Comparison of ENCODE assay signal across 9 mouse cellular contexts in the genomic region with DNA sequence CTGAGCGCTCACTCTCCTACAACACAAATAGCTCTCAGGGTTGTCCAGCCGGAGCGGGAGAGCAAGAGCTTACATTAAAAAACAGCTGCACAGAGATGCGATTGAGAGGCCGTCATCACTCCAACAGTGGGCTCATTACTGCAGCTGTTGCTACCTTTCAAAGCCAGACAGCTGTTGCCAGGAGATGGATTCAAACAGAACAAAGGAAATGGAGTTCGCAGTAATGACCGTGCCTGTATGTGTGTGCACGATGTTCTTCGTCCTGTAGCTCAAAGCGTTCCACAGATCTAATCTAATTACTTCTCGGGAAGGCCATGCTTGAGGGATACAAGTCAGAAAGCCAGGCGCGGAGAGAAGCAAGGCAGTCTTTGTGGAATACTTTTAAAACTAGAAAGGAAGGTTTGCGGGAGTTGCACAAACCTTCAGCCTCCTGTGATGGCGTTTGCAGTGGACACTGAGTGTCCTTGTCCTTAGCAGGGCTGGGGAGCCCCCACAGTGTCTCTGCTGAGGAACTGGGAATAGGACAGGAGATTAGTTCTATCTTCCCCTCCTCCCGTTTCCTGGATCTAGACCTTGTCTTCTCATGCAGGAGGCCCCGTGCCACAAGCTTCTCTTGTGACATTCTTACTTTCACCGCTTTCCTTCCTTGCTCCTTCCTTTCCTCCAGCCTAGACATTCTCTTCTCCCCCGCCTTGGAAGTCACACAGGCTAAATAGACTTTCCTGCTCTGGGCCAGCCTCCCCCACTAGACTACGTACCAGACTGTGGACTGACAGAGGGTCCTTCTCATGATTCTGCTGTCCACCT. TPM values are rescaled to one million over a fixed set of nuclear protein-coding genes. Genes with fewer than 3 reads are reported as not detected.
DNase-seq lines count a peak whose midpoint lies in the region; ATAC-seq lines count a peak whose summit lies in the region.
"Had no signal": no experiment of that assay in that cellular context is flagged by ENCODE, and none has a peak within 500 bp of the region (broad histone marks: within the 10 kb centered on the region; RNA-seq: fewer than 3 reads in every experiment).

No protein-coding gene starts in this region.

- peaks cover 13% of the 10 kb centered on the region for H3K4me1 ChIP-seq in embryonic facial prominence, embryonic 10.5 days
- H3K4me1 ChIP-seq in heart, embryonic 13.5 days, result peaks cover 49% of the 10 kb centered on the region
- no peaks in the 10 kb centered on the region; the same call in 1 of the 2 replicates for H3K4me1 ChIP-seq in limb, embryonic 15.5 days

- DNase-seq in MN1 (ENCODE audit: low spot score), result peak; percentile 7
- peak; percentile 41 for DNase-seq in embryonic facial prominence, embryonic 10.5 days (ENCODE audit: low spot score)
- no peak for DNase-seq in layer of hippocampus, adult 9-10 months (ENCODE audit: low spot score)
- no peak for DNase-seq in left cerebral cortex, postnatal 4 days
- DNase-seq in liver, result no peak
- no peak for DNase-seq in cerebellum, adult 11 months

- no peak for ATAC-seq in heart, embryonic 13.5 days (ENCODE audit: extremely low read depth, insufficient number of reproducible peaks, low FRiP score, low TSS enrichment)
- ATAC-seq in limb, embryonic 15.5 days (ENCODE audit: insufficient number of reproducible peaks, low FRiP score, low TSS enrichment, low read depth), result peak; percentile 80; the same call in 1 of the 2 replicates

- no peaks in the 10 kb centered on the region for H3K36me3 ChIP-seq in embryonic facial prominence, embryonic 10.5 days (replicated peaks)
- no peaks in the 10 kb centered on the region for H3K36me3 ChIP-seq in heart, embryonic 13.5 days
- no peaks in the 10 kb centered on the region for H3K36me3 ChIP-seq in limb, embryonic 15.5 days

- H3K27ac ChIP-seq in embryonic facial prominence, embryonic 10.5 days (replicated peaks), result 0 out of 2 replicates have a peak overlapping the region, but pooled peaks have one; percentile 51
- H3K27ac ChIP-seq in heart, embryonic 13.5 days (replicated peaks), result peak overlapping the region; percentile 73
- peak overlapping the region; percentile 67 for H3K27ac ChIP-seq in limb, embryonic 15.5 days

- H3K4me2 ChIP-seq in heart, embryonic 13.5 days, result peak overlapping the region; percentile 47
- H3K4me2 ChIP-seq in limb, embryonic 15.5 days, result peak overlapping the region; percentile 13; the same call in 1 of the 2 replicates

- peak overlapping the region; percentile 30; the same call in 1 of the 2 replicates for H3K9ac ChIP-seq in heart, embryonic 13.5 days
- no peak overlapping the region for H3K9ac ChIP-seq in limb, embryonic 15.5 days

- no peak overlapping the region for H3K4me3 ChIP-seq in embryonic facial prominence, embryonic 10.5 days
- no peak overlapping the region for H3K4me3 ChIP-seq in heart, embryonic 13.5 days
- H3K4me3 ChIP-seq in limb, embryonic 15.5 days, result no peak overlapping the region

- intact Hi-C loops in left cerebral cortex, postnatal 4 days (cut with DNase I), result no loop called here

- WGBS in embryonic facial prominence, embryonic 10.5 days, result 66% methylated on average over 20 of the region's 20 CpGs
- 38% methylated on average over 20 of the region's 20 CpGs for WGBS in heart, embryonic 13.5 days
- WGBS in limb, embryonic 15.5 days, result 41% methylated on average over 20 of the region's 20 CpGs

- no peaks in the 10 kb centered on the region for H3K9me3 ChIP-seq in embryonic facial prominence, embryonic 10.5 days
- H3K9me3 ChIP-seq in heart, embryonic 13.5 days, result no peaks in the 10 kb centered on the region
- H3K9me3 ChIP-seq in limb, embryonic 15.5 days, result no peaks in the 10 kb centered on the region

- no peaks in the 10 kb centered on the region for H3K27me3 ChIP-seq in embryonic facial prominence, embryonic 10.5 days (replicated peaks; ENCODE audit: low read depth, poor library complexity, severe bottlenecking)
- H3K27me3 ChIP-seq in heart, embryonic 13.5 days (replicated peaks), result no peaks in the 10 kb centered on the region
- H3K27me3 ChIP-seq in limb, embryonic 15.5 days, result no peaks in the 10 kb centered on the region

RNA-seq across cellular contexts. Expression of a gene that starts 13.0 kb away (rescaled TPM):
- not detected in 2 replicates for polyA plus RNA-seq in embryonic facial prominence, embryonic 10.5 days (2016; fragmentation: Nextera tagmentation; extraction: Ambion mirVana)
- polyA plus RNA-seq in heart, embryonic 13.5 days (2015; fragmentation: Nextera tagmentation; extraction: Ambion mirVana), result not detected in 2 replicates
- not detected in 2 replicates for polyA plus RNA-seq in limb, embryonic 15.5 days (2015; fragmentation: Nextera tagmentation; extraction: Ambion mirVana)
- not detected for total RNA-seq in left cerebral cortex, postnatal 4 days (2021)
- total RNA-seq: left cerebral cortex, postnatal 36 days had no signal

RNA-seq across cellular contexts. Expression of a gene that starts 43.9 kb away (rescaled TPM):
- polyA plus RNA-seq in embryonic facial prominence, embryonic 10.5 days (2016; fragmentation: Nextera tagmentation; extraction: Ambion mirVana), result 17.2 and 20.0 TPM in 2 replicates
- polyA plus RNA-seq in heart, embryonic 13.5 days (2015; fragmentation: Nextera tagmentation; extraction: Ambion mirVana), result 6.8 and 7.2 TPM in 2 replicates
- polyA plus RNA-seq in limb, embryonic 15.5 days (2015; fragmentation: Nextera tagmentation; extraction: Ambion mirVana), result 5.6 and 7.5 TPM in 2 replicates
- total RNA-seq in left cerebral cortex, postnatal 4 days (2021), result 1 to 10 TPM; 5.4 to 6.4 TPM

RNA-seq across cellular contexts. Expression of a gene that starts 44.0 kb away (rescaled TPM):
- 134 and 135 TPM in 2 replicates for polyA plus RNA-seq in embryonic facial prominence, embryonic 10.5 days (2016; fragmentation: Nextera tagmentation; extraction: Ambion mirVana)
- 112 and 128 TPM in 2 replicates for polyA plus RNA-seq in heart, embryonic 13.5 days (2015; fragmentation: Nextera tagmentation; extraction: Ambion mirVana)
- 137 and 145 TPM in 2 replicates for polyA plus RNA-seq in limb, embryonic 15.5 days (2015; fragmentation: Nextera tagmentation; extraction: Ambion mirVana)
- 10 to 100 TPM; 41.1 to 43.1 TPM for total RNA-seq in left cerebral cortex, postnatal 4 days (2021)

Comparison
In these comparisons a context has a peak if more than half of its experiments do, and no peak if none do; other contexts are left out.
1. DNase-seq: peak in MN1 (single experiment) and embryonic facial prominence, embryonic 10.5 days (single experiment); none in layer of hippocampus, adult 9-10 months (single experiment), left cerebral cortex, postnatal 4 days (single experiment), liver (single experiment) and cerebellum, adult 11 months (single experiment).
2. Peak in every context shown above with its lines, with median percentiles within 50 percentile points of each other: H3K27ac ChIP-seq.